Mouse (Mus musculus) lung, embryonic 15.5 days (tissue): Measurements from ENCODE around the gene Vwa7. TPM values are rescaled to one million over a fixed set of nuclear protein-coding genes. Genes with fewer than 3 reads are reported as not detected.
"Not testable (repeated sequence)": the region's sequence is repeated elsewhere in the genome, so short reads cannot be mapped to it uniquely, and the experiment has no call there.

Experiments
- ATAC-seq: fragments of 200-750 bp; cut with Nextera tagmentation; 2 replicates; pipeline ENCODE4 v1.8.0; 2017; ENCODE audit warnings: moderate number of reproducible peaks, borderline replicate concordance; ENCODE audit not compliant: low FRiP score, low TSS enrichment; ENCODE audit errors: extremely low read depth
- H3K27ac ChIP-seq: fragments of 300-500 bp; sonication (generic); 2 replicates; pipeline ENCODE4 v1.5.1; 2015; ENCODE audit warnings: moderate library complexity, mild to moderate bottlenecking, inconsistent platforms
- H3K27me3 ChIP-seq: fragments of 300-500 bp; sonication (generic); 2 replicates; pipeline ENCODE4 v1.6.1; 2015; ENCODE audit warnings: inconsistent platforms
- H3K36me3 ChIP-seq: fragments of 300-500 bp; sonication (generic); 2 replicates; pipeline ENCODE4 v1.6.1; 2015; ENCODE audit warnings: inconsistent platforms
- H3K4me1 ChIP-seq: fragments of 300-500 bp; sonication (generic); 2 replicates; pipeline ENCODE4 v1.6.1; 2015; ENCODE audit warnings: inconsistent platforms
- H3K4me2 ChIP-seq: fragments of 300-500 bp; sonication (generic); 2 replicates; pipeline ENCODE4 v1.6.1; 2015; ENCODE audit warnings: inconsistent platforms, mild to moderate bottlenecking, moderate library complexity
- H3K4me3 ChIP-seq: fragments of 300-500 bp; sonication (generic); 2 replicates; pipeline ENCODE4 v1.5.1; 2015; ENCODE audit warnings: mild to moderate bottlenecking, inconsistent platforms
- H3K9ac ChIP-seq: fragments of 300-500 bp; sonication (generic); 2 replicates; pipeline ENCODE4 v1.6.1; 2015; ENCODE audit warnings: inconsistent platforms
- H3K9me3 ChIP-seq: fragments of 300-500 bp; sonication (generic); 2 replicates; pipeline ENCODE4 v1.6.1; 2016; ENCODE audit warnings: inconsistent platforms
- WGBS: fragments of 180-500 bp; shearing (Covaris S2); methylation state at CpG from one replicate; pipeline ENCODE4 v1.1.7; 2015; 5-methylcytosine and 5-hydroxymethylcytosine counted together
- polyA plus RNA-seq: library from polyadenylated mRNA; unstranded; fragments of >200 nt; fragmentation: Nextera tagmentation; extraction: Ambion mirVana; gene quantifications from 2 replicates; pipeline ENCODE4 v1.2.1, GENCODE M21; 2015

Vwa7 gene
- polyA plus RNA-seq, result 0.14 and 0.25 TPM in 2 replicates

DNA sequence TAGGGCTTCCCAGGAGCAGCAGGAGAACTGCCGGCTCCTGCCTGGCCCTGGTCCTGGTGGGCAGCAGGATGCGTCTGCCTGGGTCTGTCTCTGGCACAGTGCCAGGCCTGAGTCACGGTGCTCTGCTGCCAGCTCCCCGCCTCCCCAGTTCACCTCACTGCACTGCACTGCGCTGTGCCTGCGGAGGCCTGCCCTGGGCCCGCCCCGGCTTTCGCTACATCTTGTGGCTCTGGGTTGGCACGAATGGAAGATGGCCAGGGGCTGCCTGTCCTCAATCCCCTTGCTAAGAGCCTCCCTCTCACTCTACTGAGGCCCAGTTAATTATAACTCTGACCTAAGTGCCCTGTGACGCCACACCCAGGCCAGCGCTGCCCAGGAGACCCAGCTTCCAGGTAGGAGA lies at the start of gene Vwa7:
Gene Vwa7 (plus strand): TSS at position 204 of the 400 bp plus-strand sequence.
- Histone ChIP-seq H3K9ac (no peak within 1 kb of the TSS), H3K4me3 (no peak within 1 kb of the TSS), H3K4me2 (no peak within 1 kb of the TSS), H3K27me3 (no peaks in the 10 kb centered on the region), H3K4me1 (peaks cover 2% of the 10 kb centered on the region), H3K9me3 (no peaks in the 10 kb centered on the region), H3K36me3 (peaks cover 50% of the 10 kb centered on the region), H3K27ac (no peak within 1 kb of the TSS)
- no peak for ATAC-seq
- 61% methylated on average over 12 of the region's 12 CpGs for WGBS

DNA sequence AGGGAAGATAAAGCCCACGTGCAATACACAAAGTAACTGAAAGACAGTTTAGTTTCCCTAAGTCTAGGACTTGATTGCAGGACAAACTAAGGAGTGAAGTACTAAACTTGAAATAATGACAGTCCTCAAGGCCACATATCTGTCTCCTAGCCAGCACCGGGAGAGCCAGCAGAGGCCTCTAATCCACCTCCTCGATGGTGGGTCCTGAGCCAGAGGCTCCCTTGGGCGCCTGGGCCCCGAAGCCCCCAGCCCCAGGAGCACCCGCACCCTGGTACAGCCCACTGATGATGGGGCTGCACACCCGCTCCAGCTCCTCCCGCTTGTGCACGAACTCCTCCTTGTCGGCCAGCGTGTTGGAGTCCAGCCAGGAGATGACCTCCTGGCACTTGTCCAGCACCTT lies 46.6 kb upstream of the Vwa7 start, which contains the start of gene Gm20481:
Gene Gm20481 (plus strand): TSS at position 91 of the 400 bp plus-strand sequence.
- H3K27ac ChIP-seq, H3K9me3 ChIP-seq, H3K4me2 ChIP-seq, H3K4me3 ChIP-seq, H3K4me1 ChIP-seq, H3K9ac ChIP-seq, H3K36me3 ChIP-seq, ATAC-seq: not testable (repeated sequence)
- 52% methylated on average over 6 of the region's 11 CpGs for WGBS
- H3K27me3 ChIP-seq, result peaks cover 26% of the 10 kb centered on the region

DNA sequence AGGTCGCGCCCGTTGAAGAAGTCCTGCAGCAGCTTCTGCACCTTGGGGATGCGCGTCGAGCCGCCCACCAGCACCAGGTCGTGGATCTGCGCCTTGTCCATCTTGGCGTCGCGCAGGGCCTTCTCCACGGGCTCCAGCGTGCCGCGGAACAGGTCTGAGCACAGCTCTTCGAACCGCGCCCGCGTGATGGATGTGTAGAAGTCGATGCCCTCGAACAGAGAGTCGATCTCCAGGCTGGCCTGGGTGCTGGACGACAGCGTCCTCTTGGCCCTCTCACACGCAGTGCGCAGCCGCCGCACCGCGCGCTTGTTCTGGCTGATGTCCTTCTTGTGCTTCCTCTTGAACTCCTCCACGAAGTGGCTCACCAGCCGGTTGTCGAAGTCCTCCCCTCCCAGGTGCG lies 45.5 kb upstream of the Vwa7 start:
- not testable (repeated sequence) for H3K9ac ChIP-seq, H3K4me1 ChIP-seq, ATAC-seq, H3K4me2 ChIP-seq, H3K9me3 ChIP-seq, H3K36me3 ChIP-seq, H3K27ac ChIP-seq, H3K4me3 ChIP-seq
- 28% methylated on average over 24 of the region's 37 CpGs for WGBS
- peaks cover 26% of the 10 kb centered on the region for H3K27me3 ChIP-seq

- H3K4me2 ChIP-seq, result peak overlapping the region; percentile 86
- ATAC-seq, result peak; percentile 34; the same call in 1 of the 2 replicates
- peaks cover 26% of the 10 kb centered on the region for H3K27me3 ChIP-seq
- not testable (repeated sequence) for H3K4me1 ChIP-seq, H3K27ac ChIP-seq, H3K9ac ChIP-seq, H3K36me3 ChIP-seq, H3K9me3 ChIP-seq
- peak overlapping the region; percentile 44 for H3K4me3 ChIP-seq
- WGBS, result under 1% methylated on average over 27 of the region's 43 CpGs
These were observed 44.7 kb upstream of the Vwa7 start for GRCm38 (mm10) chr17:34971694-34972068.

DNA sequence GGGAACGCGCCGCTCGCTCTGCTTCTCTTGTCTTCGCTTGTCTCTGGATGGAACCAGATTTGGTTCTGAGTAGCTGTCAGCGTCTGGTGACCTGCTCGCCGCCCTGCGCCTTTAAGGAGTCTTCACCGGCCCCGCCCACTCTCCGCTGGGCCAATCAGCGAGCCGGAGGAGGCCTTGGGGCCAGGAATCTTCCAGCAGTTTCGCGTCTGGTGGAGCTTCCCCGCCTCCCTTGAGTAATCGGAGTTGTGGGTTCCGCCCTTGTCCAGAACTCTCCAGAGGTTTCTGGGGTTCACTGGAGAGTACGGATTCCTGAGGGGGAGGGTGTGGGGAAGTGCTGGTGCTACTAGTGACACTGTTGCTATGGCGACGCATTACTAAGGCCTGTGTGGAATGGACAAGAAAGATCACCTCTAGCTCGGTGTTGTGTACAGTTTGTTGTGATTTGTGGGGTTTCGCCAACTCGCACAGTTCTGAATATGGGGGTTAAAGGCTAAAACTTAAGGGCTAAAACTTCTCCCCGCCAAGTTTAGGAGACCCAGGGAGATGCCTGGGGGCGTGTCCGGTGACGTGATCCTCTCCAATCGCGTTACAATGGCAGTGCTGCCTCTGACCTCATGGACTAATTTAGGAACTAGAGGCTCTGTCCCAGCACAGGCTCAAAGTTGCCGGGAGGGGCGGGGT lies 44.2 kb upstream of the Vwa7 start, which contains the start of the genes Hspa1a and Hspa1l:
Gene Hspa1a (minus strand): TSS at position 88 of the 681 bp plus-strand sequence.
Gene Hspa1l (plus strand): TSS at position 635 of the 681 bp plus-strand sequence.
- Histone ChIP-seq H3K27ac (peak within 1 kb of the TSS; percentile 61; the same call in 1 of the 2 replicates), H3K4me2 (peak within 1 kb of the TSS; percentile 86), H3K4me3 (peak within 1 kb of the TSS; percentile 44), H3K27me3 (peaks cover 26% of the 10 kb centered on the region), H3K9ac (peak within 1 kb of the TSS; percentile 34)
- WGBS, result 2% methylated on average over 33 of the region's 33 CpGs
- ATAC-seq, result peak; percentile 94
- H3K9me3 ChIP-seq, H3K36me3 ChIP-seq, H3K4me1 ChIP-seq: not testable (repeated sequence)

DNA sequence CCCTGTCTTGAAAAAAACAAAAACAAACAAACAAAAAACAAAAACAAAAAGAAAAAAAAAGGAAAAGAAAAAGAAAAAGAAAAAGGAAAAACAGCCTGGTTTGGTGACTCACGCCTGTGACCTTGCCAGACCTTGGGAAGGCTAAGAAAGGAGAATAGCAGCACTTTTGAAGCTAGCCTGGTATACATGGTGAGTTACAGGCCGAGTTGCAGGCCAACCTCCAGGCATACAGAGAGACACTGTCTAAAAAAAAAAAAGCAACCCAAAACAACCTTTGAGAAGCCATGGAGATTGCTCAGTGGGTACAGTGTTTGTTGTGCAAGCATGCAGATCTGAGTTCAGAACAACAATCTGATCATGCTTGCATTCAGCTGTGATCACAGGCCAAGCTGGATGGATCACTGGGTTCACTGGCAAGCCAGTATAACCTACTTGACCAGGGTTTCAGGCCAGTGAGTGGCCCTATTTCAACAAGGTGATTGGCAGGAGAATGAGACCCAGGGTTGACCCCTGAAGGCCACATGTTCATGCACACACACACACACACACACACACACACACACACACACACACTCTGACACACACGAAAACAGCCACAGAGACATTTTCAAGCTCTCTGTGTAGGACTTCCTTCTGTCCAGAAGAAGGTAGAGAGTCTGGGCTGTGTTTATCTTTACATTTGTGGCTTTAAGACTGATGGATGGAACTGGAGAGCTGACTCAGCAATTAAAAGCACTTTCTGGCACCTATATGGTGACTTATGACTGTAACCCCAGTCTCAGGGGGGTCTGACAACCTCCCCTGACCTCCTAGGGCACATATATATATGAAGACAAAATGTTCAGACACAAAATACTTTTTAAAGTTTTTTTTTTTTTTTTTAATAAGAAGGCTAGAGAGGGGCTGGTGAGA lies 40.5 kb upstream of the Vwa7 start:
- WGBS, result 67% methylated on average over 3 of the region's 3 CpGs

GRCm38 (mm10) chr17:34977000-34977399 lies 39.4 kb upstream of the Vwa7 start:
- Histone ChIP-seq H3K9me3 (no peaks in the 10 kb centered on the region), H3K27ac (no peak overlapping the region), H3K4me2 (no peak overlapping the region), H3K36me3 (no peaks in the 10 kb centered on the region), H3K27me3 (no peaks in the 10 kb centered on the region), H3K4me3 (no peak overlapping the region), H3K4me1 (peaks cover 13% of the 10 kb centered on the region), H3K9ac (no peak overlapping the region)
- ATAC-seq, result no peak
- 93% methylated on average over 20 of the region's 20 CpGs for WGBS

More for the DNA sequence above, 40.5 kb upstream of the Vwa7 start:
- H3K27me3 ChIP-seq, result no peaks in the 10 kb centered on the region
- H3K9me3 ChIP-seq, result no peaks in the 10 kb centered on the region
- no peaks in the 10 kb centered on the region for H3K36me3 ChIP-seq
- H3K4me3 ChIP-seq, result no peak overlapping the region
- no peak overlapping the region for H3K4me2 ChIP-seq
- no peak for ATAC-seq
- H3K9ac ChIP-seq, result no peak overlapping the region
- peaks cover 8% of the 10 kb centered on the region for H3K4me1 ChIP-seq
- no peak overlapping the region for H3K27ac ChIP-seq

DNA sequence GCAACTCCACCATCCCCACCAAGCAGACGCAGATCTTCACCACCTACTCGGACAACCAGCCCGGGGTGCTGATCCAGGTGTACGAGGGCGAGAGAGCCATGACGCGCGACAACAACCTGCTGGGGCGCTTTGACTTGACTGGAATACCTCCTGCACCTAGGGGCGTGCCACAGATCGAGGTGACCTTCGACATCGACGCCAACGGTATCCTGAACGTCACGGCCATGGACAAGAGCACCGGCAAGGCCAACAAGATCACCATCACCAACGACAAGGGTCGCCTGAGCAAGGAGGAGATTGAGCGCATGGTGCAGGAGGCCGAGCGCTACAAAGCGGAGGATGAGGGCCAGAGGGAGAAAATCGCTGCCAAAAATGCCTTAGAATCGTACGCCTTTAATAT lies 38.1 kb upstream of the Vwa7 start:
- Histone ChIP-seq H3K36me3 (no peaks in the 10 kb centered on the region), H3K27ac (no peak overlapping the region), H3K9ac (no peak overlapping the region), H3K9me3 (no peaks in the 10 kb centered on the region), H3K4me2 (no peak overlapping the region), H3K4me3 (no peak overlapping the region), H3K27me3 (no peaks in the 10 kb centered on the region), H3K4me1 (peaks cover 14% of the 10 kb centered on the region)
- WGBS, result 82% methylated on average over 27 of the region's 27 CpGs
- ATAC-seq, result no peak

GRCm38 (mm10) chr17:34979631-34980030 lies 36.7 kb upstream of the Vwa7 start:
- Histone ChIP-seq H3K36me3 (no peaks in the 10 kb centered on the region), H3K27me3 (no peaks in the 10 kb centered on the region), H3K9ac (no peak overlapping the region), H3K4me2 (no peak overlapping the region), H3K4me3 (no peak overlapping the region), H3K4me1 (peaks cover 18% of the 10 kb centered on the region), H3K9me3 (no peaks in the 10 kb centered on the region), H3K27ac (no peak overlapping the region)
- 91% methylated on average over 4 of the region's 4 CpGs for WGBS
- ATAC-seq, result no peak

- peak overlapping the region; percentile 99; the same call in 1 of the 2 replicates for H3K27ac ChIP-seq
- ATAC-seq, result no peak
These were observed 35.7 kb upstream of the Vwa7 start for GRCm38 (mm10) chr17:34980655-34981054.

GRCm38 (mm10) chr17:34981690-34982180 lies 34.6 kb upstream of the Vwa7 start, which contains the start of gene Lsm2:
Gene Lsm2, plus strand, starts transcription at chr17:34981862.
- Histone ChIP-seq H3K4me1 (peaks cover 18% of the 10 kb centered on the region), H3K4me3 (peak within 1 kb of the TSS; percentile 75), H3K27me3 (no peaks in the 10 kb centered on the region), H3K4me2 (peak within 1 kb of the TSS; percentile 71), H3K27ac (peak within 1 kb of the TSS; percentile 99), H3K9ac (peak within 1 kb of the TSS; percentile 96), H3K9me3 (no peaks in the 10 kb centered on the region), H3K36me3 (peaks cover 17% of the 10 kb centered on the region)
- peak; percentile 93 for ATAC-seq
- under 1% methylated on average over 56 of the region's 58 CpGs for WGBS

More at GRCm38 (mm10) chr17:34980655-34981054, 35.7 kb upstream of the Vwa7 start:
- H3K4me3 ChIP-seq, result peak overlapping the region; percentile 75
- peak overlapping the region; percentile 96 for H3K9ac ChIP-seq
- H3K27me3 ChIP-seq, result no peaks in the 10 kb centered on the region
- peak overlapping the region; percentile 71 for H3K4me2 ChIP-seq
- no peaks in the 10 kb centered on the region for H3K9me3 ChIP-seq
- H3K36me3 ChIP-seq, result peaks cover 6% of the 10 kb centered on the region
- peaks cover 18% of the 10 kb centered on the region for H3K4me1 ChIP-seq
- WGBS, result 8% methylated on average over 2 of the region's 2 CpGs
